In the genomic region with DNA sequence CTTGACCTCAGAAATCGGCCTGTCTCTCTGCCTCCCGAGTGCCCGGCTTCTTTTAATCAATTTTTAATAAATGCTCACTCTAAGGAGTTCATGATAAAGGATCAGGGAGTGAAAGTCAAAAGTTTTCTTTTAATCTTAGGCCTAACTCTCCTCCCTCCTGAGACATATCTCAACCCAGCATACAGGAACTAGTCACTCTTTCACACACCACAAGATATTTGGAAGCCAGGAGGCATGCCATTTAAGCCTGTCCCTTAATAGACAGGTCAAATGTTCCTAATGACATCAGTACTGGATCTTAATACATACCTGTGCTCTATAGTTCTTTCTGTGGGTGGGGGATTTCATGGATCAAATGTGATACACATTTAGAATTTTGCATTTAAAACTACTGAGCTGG, we compare ENCODE assay signal across 13 mouse cellular contexts. TPM values are rescaled to one million over a fixed set of nuclear protein-coding genes. Genes with fewer than 3 reads are reported as not detected.
DNase-seq lines count a peak whose midpoint lies in the region; ATAC-seq and TF ChIP-seq lines count a peak whose summit lies in the region.
"Had no signal": no experiment of that assay in that cellular context is flagged by ENCODE, and none has a peak within 500 bp of the region (broad histone marks: within the 10 kb centered on the region; RNA-seq: fewer than 3 reads in every experiment).

No protein-coding gene starts in this region.

- H3K27ac ChIP-seq in hindbrain, embryonic 14.5 days, result no peak overlapping the region
- H3K27ac ChIP-seq in hindbrain, embryonic 10.5 days, result no peak overlapping the region
- no peak overlapping the region for H3K27ac ChIP-seq in midbrain, embryonic 10.5 days (replicated peaks)
- no peak overlapping the region for H3K27ac ChIP-seq in midbrain, embryonic 15.5 days
- H3K27ac ChIP-seq in embryonic facial prominence, embryonic 14.5 days (replicated peaks; ENCODE audit: low read depth, low read length), result no peak overlapping the region
- H3K27ac ChIP-seq: kidney, postnatal 0 days; limb, embryonic 12.5 days had no signal

- no peaks in the 10 kb centered on the region for H3K9me3 ChIP-seq in hindbrain, embryonic 14.5 days (ENCODE audit: control insufficient read depth, low read length)
- H3K9me3 ChIP-seq in hindbrain, embryonic 10.5 days, result no peaks in the 10 kb centered on the region
- no peaks in the 10 kb centered on the region for H3K9me3 ChIP-seq in midbrain, embryonic 10.5 days (replicated peaks)
- no peaks in the 10 kb centered on the region for H3K9me3 ChIP-seq in midbrain, embryonic 15.5 days
- no peaks in the 10 kb centered on the region for H3K9me3 ChIP-seq in embryonic facial prominence, embryonic 14.5 days (ENCODE audit: control insufficient read depth, low read length)
- H3K9me3 ChIP-seq: limb, embryonic 12.5 days had no signal

- TF ChIP-seq POLR2A in myocyte (IDR thresholded peaks at IDR 0.05; ENCODE audit: insufficient read length, low read depth), result no peak

- H3ac ChIP-seq in myocyte (ENCODE audit: control insufficient read depth, insufficient read length), result no peak overlapping the region

- ATAC-seq in hindbrain, embryonic 14.5 days (ENCODE audit: low FRiP score), result no peak
- ATAC-seq in midbrain, embryonic 15.5 days (replicated peaks), result no peak
- ATAC-seq in embryonic facial prominence, embryonic 14.5 days (ENCODE audit: low read depth), result no peak

- peaks cover 14% of the 10 kb centered on the region for H3K4me1 ChIP-seq in hindbrain, embryonic 14.5 days (replicated peaks; ENCODE audit: control insufficient read depth, insufficient read depth, low read length)
- peaks cover 24% of the 10 kb centered on the region for H3K4me1 ChIP-seq in hindbrain, embryonic 10.5 days (replicated peaks)
- peaks cover 25% of the 10 kb centered on the region for H3K4me1 ChIP-seq in midbrain, embryonic 10.5 days
- H3K4me1 ChIP-seq in midbrain, embryonic 15.5 days, result peaks cover 28% of the 10 kb centered on the region
- H3K4me1 ChIP-seq in embryonic facial prominence, embryonic 14.5 days (ENCODE audit: control insufficient read depth, insufficient read depth, low read length), result peaks cover 14% of the 10 kb centered on the region

- no peaks in the 10 kb centered on the region for H3K27me3 ChIP-seq in hindbrain, embryonic 14.5 days (ENCODE audit: control insufficient read depth, insufficient read depth, low read length)
- no peaks in the 10 kb centered on the region for H3K27me3 ChIP-seq in hindbrain, embryonic 10.5 days (ENCODE audit: insufficient read depth, poor library complexity, severe bottlenecking)
- no peaks in the 10 kb centered on the region for H3K27me3 ChIP-seq in midbrain, embryonic 10.5 days (ENCODE audit: low read depth, poor library complexity, severe bottlenecking)
- H3K27me3 ChIP-seq in midbrain, embryonic 15.5 days (replicated peaks), result no peaks in the 10 kb centered on the region
- no peaks in the 10 kb centered on the region for H3K27me3 ChIP-seq in embryonic facial prominence, embryonic 14.5 days (replicated peaks; ENCODE audit: control insufficient read depth, insufficient read depth, low read length)
- H3K27me3 ChIP-seq in myocyte (ENCODE audit: control insufficient read depth, insufficient read depth, insufficient read length), result no peaks in the 10 kb centered on the region
- H3K27me3 ChIP-seq: limb, embryonic 12.5 days had no signal

- H3K4me2 ChIP-seq in hindbrain, embryonic 14.5 days (replicated peaks), result peak overlapping the region; percentile 64
- H3K4me2 ChIP-seq in midbrain, embryonic 15.5 days, result no peak overlapping the region
- peak overlapping the region; percentile 55; the same call in 1 of the 2 replicates for H3K4me2 ChIP-seq in embryonic facial prominence, embryonic 14.5 days (ENCODE audit: low read depth, low read length)
- peak overlapping the region; percentile 63 for H3K4me2 ChIP-seq in myocyte (ENCODE audit: low read depth)

- peaks cover 19% of the 10 kb centered on the region for H3K79me2 ChIP-seq in myocyte (ENCODE audit: control insufficient read depth, insufficient read depth)

- no peak overlapping the region for H3K9ac ChIP-seq in hindbrain, embryonic 14.5 days
- H3K9ac ChIP-seq in midbrain, embryonic 15.5 days, result no peak overlapping the region
- no peak overlapping the region; the same call in 1 of the 2 replicates for H3K9ac ChIP-seq in embryonic facial prominence, embryonic 14.5 days (ENCODE audit: low read depth, low read length)
- H3K9ac ChIP-seq: limb, embryonic 12.5 days had no signal

- no peak overlapping the region for H3K4me3 ChIP-seq in hindbrain, embryonic 14.5 days (replicated peaks; ENCODE audit: low read length)
- no peak overlapping the region for H3K4me3 ChIP-seq in hindbrain, embryonic 10.5 days
- H3K4me3 ChIP-seq in midbrain, embryonic 10.5 days, result peak overlapping the region; percentile 98; the same call in 1 of the 2 replicates
- H3K4me3 ChIP-seq in midbrain, embryonic 15.5 days, result no peak overlapping the region
- H3K4me3 ChIP-seq in embryonic facial prominence, embryonic 14.5 days (ENCODE audit: low read depth, low read length), result peak overlapping the region; percentile 96; the same call in 1 of the 2 replicates
- peak overlapping the region; percentile 60 for H3K4me3 ChIP-seq in myocyte

- no peak for DNase-seq in hindbrain, embryonic 14.5 days (ENCODE audit: low spot score)
- no peak for DNase-seq in hindbrain, embryonic 10.5 days (ENCODE audit: low spot score)
- no peak for DNase-seq in midbrain, embryonic 10.5 days (ENCODE audit: low spot score)
- no peak for DNase-seq in embryonic facial prominence, embryonic 14.5 days (ENCODE audit: low spot score)
- DNase-seq in right cerebral cortex, postnatal 4 days, result no peak
- DNase-seq: cerebellum, adult 11-12 months; heart, postnatal 10 days; right cerebral cortex, adult 18-20 months; thymus, postnatal 36 days had no signal

- peaks cover 47% of the 10 kb centered on the region for H3K36me3 ChIP-seq in hindbrain, embryonic 14.5 days (replicated peaks; ENCODE audit: control insufficient read depth, insufficient read depth)
- H3K36me3 ChIP-seq in hindbrain, embryonic 10.5 days, result peaks cover 40% of the 10 kb centered on the region
- peaks cover 40% of the 10 kb centered on the region for H3K36me3 ChIP-seq in midbrain, embryonic 10.5 days
- H3K36me3 ChIP-seq in midbrain, embryonic 15.5 days (replicated peaks), result peaks cover 29% of the 10 kb centered on the region
- H3K36me3 ChIP-seq in embryonic facial prominence, embryonic 14.5 days (ENCODE audit: control insufficient read depth, insufficient read depth, low read length), result peaks cover 42% of the 10 kb centered on the region
- peaks cover 23% of the 10 kb centered on the region for H3K36me3 ChIP-seq in myocyte (ENCODE audit: control insufficient read depth, insufficient read depth)

- WGBS in hindbrain, embryonic 14.5 days, result 96% methylated on average over 3 of the region's 3 CpGs
- 96% methylated on average over 3 of the region's 3 CpGs for WGBS in hindbrain, embryonic 10.5 days
- 96% methylated on average over 3 of the region's 3 CpGs for WGBS in midbrain, embryonic 10.5 days
- 92% methylated on average over 3 of the region's 3 CpGs for WGBS in midbrain, embryonic 15.5 days
- WGBS in embryonic facial prominence, embryonic 14.5 days, result 93% methylated on average over 3 of the region's 3 CpGs

TF ChIP-seq in myocyte, 11 proteins besides CTCF, POLR2A, EP300 and RAD21 (continues in another document):
- no peak for TF ChIP-seq CEBPB (IDR thresholded peaks at IDR 0.05; ENCODE audit: insufficient read depth, poor library complexity, severe bottlenecking)
- no peak for TF ChIP-seq TCF3 (IDR thresholded peaks at IDR 0.05; ENCODE audit: insufficient read length, low read depth)
- TF ChIP-seq TCF12 (IDR thresholded peaks at IDR 0.05; ENCODE audit: insufficient read depth, poor library complexity, severe bottlenecking), result no peak
- TF ChIP-seq E2F4 (IDR thresholded peaks at IDR 0.05; ENCODE audit: insufficient read depth), result no peak
- TF ChIP-seq SRF (IDR thresholded peaks at IDR 0.05; ENCODE audit: control insufficient read depth, insufficient read length, low read depth), result no peak

RNA-seq across cellular contexts. Expression of gene Med17, which starts 1.4 kb away (rescaled TPM):
- polyA plus RNA-seq in hindbrain, embryonic 14.5 days (2014; fragmentation: Nextera tagmentation; extraction: Ambion mirVana), result 33.0 and 40.2 TPM in 2 replicates
- polyA plus RNA-seq in hindbrain, embryonic 10.5 days (2016; fragmentation: Nextera tagmentation; extraction: Ambion mirVana), result 37.6 and 42.4 TPM in 2 replicates
- polyA plus RNA-seq in midbrain, embryonic 10.5 days (2016; fragmentation: Nextera tagmentation; extraction: Ambion mirVana), result 38.4 and 42.4 TPM in 2 replicates
- 30.8 and 36.1 TPM in 2 replicates for polyA plus RNA-seq in midbrain, embryonic 15.5 days (2015; fragmentation: Nextera tagmentation; extraction: Ambion mirVana)
- polyA plus RNA-seq in embryonic facial prominence, embryonic 14.5 days (2014; fragmentation: Nextera tagmentation; extraction: Ambion mirVana), result 30.1 and 35.5 TPM in 2 replicates
- polyA plus RNA-seq in myocyte (2012; fragmentation: generic; extraction: Trizol), result 25.2 TPM

RNA-seq across cellular contexts. Expression of gene Taf1d, which starts 27.7 kb away (rescaled TPM):
- 41.3 and 43.1 TPM in 2 replicates for polyA plus RNA-seq in hindbrain, embryonic 14.5 days (2014; fragmentation: Nextera tagmentation; extraction: Ambion mirVana)
- polyA plus RNA-seq in hindbrain, embryonic 10.5 days (2016; fragmentation: Nextera tagmentation; extraction: Ambion mirVana), result 53.6 and 83.4 TPM in 2 replicates
- polyA plus RNA-seq in midbrain, embryonic 10.5 days (2016; fragmentation: Nextera tagmentation; extraction: Ambion mirVana), result 69.7 and 88.3 TPM in 2 replicates
- polyA plus RNA-seq in midbrain, embryonic 15.5 days (2015; fragmentation: Nextera tagmentation; extraction: Ambion mirVana), result 41.1 and 48.9 TPM in 2 replicates
- polyA plus RNA-seq in embryonic facial prominence, embryonic 14.5 days (2014; fragmentation: Nextera tagmentation; extraction: Ambion mirVana), result 66.5 and 69.2 TPM in 2 replicates
- polyA plus RNA-seq in myocyte (2012; fragmentation: generic; extraction: Trizol), result 26.6 TPM

RNA-seq across cellular contexts. Expression of gene 4931406C07Rik, which starts 27.9 kb away (rescaled TPM):
- polyA plus RNA-seq in hindbrain, embryonic 14.5 days (2014; fragmentation: Nextera tagmentation; extraction: Ambion mirVana), result 10.8 and 12.2 TPM in 2 replicates
- 5.5 and 5.6 TPM in 2 replicates for polyA plus RNA-seq in hindbrain, embryonic 10.5 days (2016; fragmentation: Nextera tagmentation; extraction: Ambion mirVana)
- polyA plus RNA-seq in midbrain, embryonic 10.5 days (2016; fragmentation: Nextera tagmentation; extraction: Ambion mirVana), result 5.3 and 7.8 TPM in 2 replicates
- polyA plus RNA-seq in midbrain, embryonic 15.5 days (2015; fragmentation: Nextera tagmentation; extraction: Ambion mirVana), result 12.1 and 13.9 TPM in 2 replicates
- polyA plus RNA-seq in embryonic facial prominence, embryonic 14.5 days (2014; fragmentation: Nextera tagmentation; extraction: Ambion mirVana), result 9.5 and 10.1 TPM in 2 replicates
- 11.6 TPM for polyA plus RNA-seq in myocyte (2012; fragmentation: generic; extraction: Trizol)

RNA-seq across cellular contexts. Expression of gene Vstm5, which starts 39.5 kb away (rescaled TPM):
- polyA plus RNA-seq in hindbrain, embryonic 14.5 days (2014; fragmentation: Nextera tagmentation; extraction: Ambion mirVana), result 30.5 and 35.9 TPM in 2 replicates
- 0.86 and 1.6 TPM in 2 replicates for polyA plus RNA-seq in hindbrain, embryonic 10.5 days (2016; fragmentation: Nextera tagmentation; extraction: Ambion mirVana)
- polyA plus RNA-seq in midbrain, embryonic 10.5 days (2016; fragmentation: Nextera tagmentation; extraction: Ambion mirVana), result 0.70 and 1.3 TPM in 2 replicates
- 22.9 and 24.8 TPM in 2 replicates for polyA plus RNA-seq in midbrain, embryonic 15.5 days (2015; fragmentation: Nextera tagmentation; extraction: Ambion mirVana)
- 6.3 and 6.4 TPM in 2 replicates for polyA plus RNA-seq in embryonic facial prominence, embryonic 14.5 days (2014; fragmentation: Nextera tagmentation; extraction: Ambion mirVana)
- not detected for polyA plus RNA-seq in myocyte (2012; fragmentation: generic; extraction: Trizol)

Comparison
In these comparisons a context has a peak if more than half of its experiments do, and no peak if none do; other contexts are left out.
1. H3K4me3 ChIP-seq: peak in midbrain, embryonic 10.5 days (single experiment), embryonic facial prominence, embryonic 14.5 days (single experiment) and myocyte (single experiment); none in hindbrain, embryonic 14.5 days (single experiment), hindbrain, embryonic 10.5 days (single experiment) and midbrain, embryonic 15.5 days (single experiment).